Mouse (Mus musculus) T-helper 17 cell (primary cell): ENCODE data around the gene Neurl4.
"Not testable (repeated sequence)": the region's sequence is repeated elsewhere in the genome, so short reads cannot be mapped to it uniquely, and the experiment has no call there.

Experiments
- in situ Hi-C, 2 experiments: fragments of 300-600 bp; cut with MboI, MseI; formaldehyde crosslinking; loops; 1 replicate in 1 of 2; 2 replicates in 1 of 2; pipeline ENCODE4 v1.15.1; 2025; ENCODE audit warnings: high pct_unique_total_duplicates in 2 of 2

The Neurl4 gene

DNA sequence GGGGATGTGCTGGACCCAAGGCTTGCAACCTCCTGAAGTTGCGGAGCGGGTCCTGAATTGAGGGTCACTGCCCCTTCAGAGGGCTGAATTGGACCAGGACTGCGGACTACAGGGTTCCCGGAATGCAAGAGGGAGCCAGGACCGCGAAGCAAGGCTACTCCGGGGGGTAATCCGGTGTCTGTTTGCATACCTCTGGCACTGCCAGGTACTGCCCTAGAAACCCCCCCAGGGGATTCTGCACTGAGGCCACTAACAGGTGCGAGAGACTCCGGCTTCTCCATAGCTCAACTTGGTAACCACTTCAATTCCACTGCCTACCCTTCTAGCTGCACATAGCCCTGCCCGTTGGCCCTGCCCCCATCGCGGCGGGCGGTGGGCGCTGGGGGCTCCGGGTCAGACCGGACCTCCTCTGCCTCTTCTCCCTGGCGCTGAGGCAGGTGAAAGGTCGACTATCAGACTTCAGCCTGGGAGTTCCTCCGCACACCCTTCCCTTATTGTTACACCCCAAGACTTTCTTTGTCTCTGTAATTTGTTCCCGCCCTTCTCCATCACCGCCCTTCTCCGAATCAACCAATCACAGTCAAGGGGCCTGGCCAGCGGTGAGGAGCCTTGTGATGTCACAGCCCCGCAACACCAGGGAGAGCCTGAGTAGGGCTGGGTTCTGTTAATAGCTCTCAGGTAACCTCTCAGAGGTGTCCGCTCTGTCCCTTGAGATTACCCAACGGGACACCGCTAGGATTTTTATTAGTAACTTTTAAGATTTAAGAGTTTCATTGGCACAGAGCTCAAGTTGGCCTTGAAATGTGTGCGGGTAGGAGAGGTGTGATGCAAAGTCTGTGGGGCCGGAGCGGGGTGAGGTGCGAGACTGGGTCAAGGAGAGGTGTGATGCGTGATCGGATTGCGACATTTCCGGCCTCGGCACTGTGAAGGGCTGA, at the start of gene Neurl4, which contains the start of gene 2810408A11Rik:
Gene Neurl4 (plus strand): TSS at position 602 of the 935 bp plus-strand sequence.
Gene 2810408A11Rik (minus strand): TSS at position 517 of the 935 bp plus-strand sequence.
- in situ Hi-C loops, result no loop called here

GRCm38 (mm10) chr11:69853994-69854393, 46.9 kb upstream of the Neurl4 start:
- in situ Hi-C loops, result no loop called here

GRCm38 (mm10) chr11:69854680-69855079, 46.2 kb upstream of the Neurl4 start:
- in situ Hi-C loops, result no loop called here

- in situ Hi-C loops, result no loop called here
Measured at GRCm38 (mm10) chr11:69855347-69855746, 45.5 kb upstream of the Neurl4 start.

- in situ Hi-C loops, result no loop called here
Measured at GRCm38 (mm10) chr11:69858113-69858998, 42.5 kb upstream of the Neurl4 start, which contains the start of gene Tnk1. TSS of gene Tnk1 (minus strand) at chr11:69858730.

GRCm38 (mm10) chr11:69863729-69864128, 37.1 kb upstream of the Neurl4 start:
- in situ Hi-C loops, result not testable (repeated sequence)

DNA sequence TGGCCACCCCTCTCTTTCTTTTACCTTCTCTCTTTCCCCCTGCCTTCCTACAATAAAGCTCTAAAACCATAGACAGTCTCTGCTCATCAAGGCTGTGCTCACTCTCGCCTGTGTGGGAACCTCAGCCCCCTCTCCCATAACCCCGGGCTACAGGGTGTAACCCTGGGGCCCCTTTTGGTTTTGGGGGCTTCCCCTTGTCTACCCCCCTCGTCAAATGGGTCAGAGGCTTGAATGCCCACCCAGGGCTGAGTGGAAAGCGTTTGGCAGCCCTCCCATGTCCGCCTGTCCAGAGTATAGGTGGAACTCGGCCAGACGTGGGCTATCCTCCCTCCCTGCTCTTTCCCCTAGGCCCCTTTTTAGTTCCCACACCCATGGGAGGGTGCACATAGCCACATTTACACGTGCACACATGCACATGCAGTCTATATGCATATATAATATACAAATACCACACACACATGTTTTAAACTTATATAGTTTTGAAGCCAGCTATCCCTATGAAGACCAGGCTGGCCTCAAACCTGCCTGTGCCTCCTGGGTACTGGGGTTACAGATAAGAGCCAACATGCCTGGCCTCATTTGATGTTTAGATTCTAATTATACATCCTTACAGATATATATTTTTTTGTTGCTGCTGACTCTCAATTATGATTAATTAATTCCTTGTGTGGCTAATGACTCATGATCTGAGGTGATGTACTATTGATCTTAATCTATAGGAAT, 36.6 kb upstream of the Neurl4 start:
- in situ Hi-C loops, result no loop called here

GRCm38 (mm10) chr11:69865561-69865960, 35.3 kb upstream of the Neurl4 start:
- in situ Hi-C loops, result no loop called here

GRCm38 (mm10) chr11:69867335-69867734, 33.5 kb upstream of the Neurl4 start:
- in situ Hi-C loops, result no loop called here

DNA sequence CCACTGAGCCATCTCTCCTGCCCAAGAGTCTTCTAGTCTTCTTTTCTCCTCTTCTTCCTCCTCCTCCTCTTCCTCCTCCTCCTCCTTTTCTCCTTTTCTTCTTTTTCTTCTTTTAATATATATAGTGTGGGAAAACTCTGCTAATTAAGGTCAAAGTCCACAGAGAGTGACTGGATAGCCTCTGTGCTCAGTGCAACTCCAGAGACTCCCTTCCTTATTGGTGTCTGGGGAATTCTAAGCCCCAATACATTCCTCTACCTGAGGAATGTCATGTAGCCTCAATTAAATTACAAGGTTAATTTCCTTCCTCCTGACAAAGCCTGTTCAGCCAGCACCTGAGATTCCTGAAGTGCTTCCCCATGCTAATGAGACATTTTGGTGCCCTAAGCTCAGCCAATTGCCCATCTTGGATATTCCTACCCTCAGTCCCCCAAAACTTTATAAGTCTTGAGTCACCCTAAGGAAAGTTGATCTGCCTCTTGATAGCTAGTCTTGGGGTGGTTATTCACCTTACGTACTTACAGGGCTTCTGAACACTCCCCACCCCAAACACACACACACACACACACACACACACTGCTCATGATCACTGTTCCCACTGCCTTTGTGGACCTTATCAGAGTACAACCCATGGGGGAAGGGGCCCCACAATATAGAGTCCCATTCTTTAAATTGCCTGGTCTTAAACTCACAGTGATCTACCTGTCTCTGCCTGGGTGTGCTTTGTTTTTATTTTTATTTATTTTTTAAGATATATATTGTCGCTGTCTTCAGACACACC, 30.4 kb upstream of the Neurl4 start:
- in situ Hi-C loops, result no loop called here

- in situ Hi-C loops, result no loop called here
Measured at GRCm38 (mm10) chr11:69871822-69872221, 29.1 kb upstream of the Neurl4 start.

GRCm38 (mm10) chr11:69872451-69872850, 28.4 kb upstream of the Neurl4 start:
- in situ Hi-C loops, result no loop called here

- in situ Hi-C loops, result loop anchor here (5.0 kb wide), 5 partner anchors 69 to 189 kb away; partner anchors contain the start of genes Fgf11 (in 1 of the 2), Polr2a (in 1 of the 2), Tmem102 (in 1 of the 2) and Tnfsf13 (in 1 of the 2)
Measured at GRCm38 (mm10) chr11:69876186-69876585, 24.7 kb upstream of the Neurl4 start.

- in situ Hi-C loops, result loop anchor here (5.0 kb wide), 5 partner anchors 70 to 190 kb away; partner anchors contain the start of genes Fgf11 (in 1 of the 2), Polr2a (in 1 of the 2), Tmem102 (in 1 of the 2) and Tnfsf13 (in 1 of the 2)
Measured at GRCm38 (mm10) chr11:69876867-69877266, 24.0 kb upstream of the Neurl4 start.

- in situ Hi-C loops, result loop anchor here (5.0 kb wide), 5 partner anchors 71 to 191 kb away; partner anchors contain the start of genes Fgf11 (in 1 of the 2), Polr2a (in 1 of the 2), Tmem102 (in 1 of the 2) and Tnfsf13 (in 1 of the 2)
Measured at GRCm38 (mm10) chr11:69877878-69878277, 23.0 kb upstream of the Neurl4 start, which contains the start of gene Tmem95. TSS of gene Tmem95 (minus strand) at chr11:69878018.

DNA sequence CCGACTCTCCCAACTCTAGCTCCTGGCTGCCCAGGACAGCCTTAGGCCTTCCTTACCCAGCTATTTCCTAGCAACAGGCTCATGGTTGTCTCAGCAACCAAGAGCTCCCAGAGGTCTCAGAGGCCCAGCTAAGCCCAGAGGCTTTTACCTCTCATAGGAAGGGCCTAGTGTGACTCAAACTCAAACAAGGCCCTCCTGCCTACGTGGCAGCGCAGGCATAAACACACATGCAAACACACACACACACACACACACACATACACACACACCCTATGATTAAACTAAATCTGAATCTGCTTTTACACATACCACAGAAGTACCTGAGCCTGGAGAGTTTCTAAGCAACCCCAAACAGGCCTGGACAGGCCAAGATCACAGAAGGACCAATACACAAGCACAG, 22.5 kb upstream of the Neurl4 start:
- in situ Hi-C loops, result loop anchor here (5.0 kb wide), 5 partner anchors 71 to 191 kb away; partner anchors contain the start of genes Fgf11 (in 1 of the 2), Polr2a (in 1 of the 2), Tmem102 (in 1 of the 2) and Tnfsf13 (in 1 of the 2)

- in situ Hi-C loops, result loop anchor here (5.0 kb wide), 5 partner anchors 72 to 192 kb away; partner anchors contain the start of genes Fgf11 (in 1 of the 2), Polr2a (in 1 of the 2), Tmem102 (in 1 of the 2) and Tnfsf13 (in 1 of the 2)
Measured at GRCm38 (mm10) chr11:69878952-69879351, 21.9 kb upstream of the Neurl4 start.

DNA sequence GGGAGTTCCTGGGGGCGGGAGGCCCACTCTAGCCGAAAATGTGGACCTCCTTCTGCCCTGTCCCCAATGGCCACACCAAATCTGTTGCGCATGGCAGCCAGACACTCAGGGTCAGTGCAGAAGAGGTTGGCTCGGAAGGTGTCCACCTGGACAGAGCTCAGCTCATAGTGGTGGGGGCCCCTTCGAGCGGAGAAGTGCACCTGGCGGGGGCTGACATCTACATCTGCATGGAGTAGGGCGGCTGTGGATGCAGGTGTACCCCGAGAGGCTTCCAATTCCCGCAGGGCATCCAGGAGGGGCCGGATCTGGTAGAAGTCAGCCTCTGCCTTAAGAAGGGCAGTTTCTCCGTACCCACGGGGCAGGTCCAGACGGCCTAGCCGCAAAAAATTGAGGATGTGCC, 21.2 kb upstream of the Neurl4 start:
- in situ Hi-C loops, result loop anchor here (5.0 kb wide), 6 partner anchors 68 to 192 kb away; partner anchors contain the start of genes Fgf11 (in 1 of the 2), Polr2a (in 1 of the 2), Slc2a4 (in 1 of the 2) and Tmem102 (in 1 of the 2)

DNA sequence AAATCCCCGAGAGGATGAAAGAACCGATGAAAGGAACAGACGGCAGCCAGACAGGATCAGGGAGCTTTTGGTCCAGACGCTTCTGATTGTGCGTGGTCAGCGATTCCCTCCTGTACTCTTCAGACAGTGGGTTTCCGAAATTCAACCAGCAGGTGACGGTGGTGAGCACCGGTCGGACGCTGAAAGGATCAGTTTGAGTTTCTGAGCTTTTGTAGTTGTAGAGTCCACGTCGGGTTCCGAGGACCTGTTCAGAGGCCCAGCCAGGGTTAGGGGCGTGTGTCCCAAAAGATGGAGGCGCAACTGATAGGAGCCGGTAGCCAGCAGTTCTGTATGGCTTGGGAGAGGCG, 20.4 kb upstream of the Neurl4 start:
- in situ Hi-C loops, result loop anchor here in 1 of 2 experiments (5.0 kb wide), 1 partner anchor 67 kb away; the partner anchor contains the start of gene Slc2a4
